Mouse (Mus musculus) liver, adult 2 months (tissue): ENCODE measurements at regions not wholly inside any gene's neighbourhood (a gene's known extent, or its start where the extent isn't known, plus 50 kb on each side); places are given as distances from the start of the nearest gene placed in this dataset.
A peak's percentile ranks its signal among the peaks of the same experiment; 100 is the strongest.

Experiments
- DNase-seq: peaks from one replicate; pipeline ENCODE4 v3.0.0-alpha.2; 2011; ENCODE audit warnings: low read depth, low spot score; ENCODE audit errors: extremely low read depth
- H3K27ac ChIP-seq: fragments of 200-500 bp; replicated peaks from 2 replicates; pipeline ENCODE4 v1.5.1; 2012; ENCODE audit warnings: low read depth, mild to moderate bottlenecking, control low read depth, inconsistent platforms, low read length; ENCODE audit not compliant: insufficient read depth
- H3K27me3 ChIP-seq: fragments of 200-500 bp; 2 replicates; pipeline ENCODE4 v1.6.1; 2012; ENCODE audit warnings: mild to moderate bottlenecking, moderate library complexity, low read length, inconsistent platforms; ENCODE audit not compliant: control insufficient read depth, insufficient read depth
- H3K36me3 ChIP-seq: fragments of 200-500 bp; 2 replicates; pipeline ENCODE4 v1.6.1; 2012; ENCODE audit warnings: low read length, inconsistent platforms; ENCODE audit not compliant: control insufficient read depth, insufficient read depth
- H3K4me1 ChIP-seq: fragments of 200-500 bp; 2 replicates; pipeline ENCODE4 v1.6.1; 2011; ENCODE audit warnings: low read length; ENCODE audit not compliant: control insufficient read depth, insufficient read depth
- H3K4me3 ChIP-seq: fragments of 200-500 bp; 2 replicates; pipeline ENCODE4 v1.5.1; 2011; ENCODE audit warnings: low read depth, mild to moderate bottlenecking, control low read depth, low read length, moderate library complexity; ENCODE audit not compliant: insufficient read depth
- H3K79me2 ChIP-seq: fragments of 200-500 bp; 2 replicates; pipeline ENCODE4 v1.6.1; 2012; ENCODE audit warnings: inconsistent platforms, mild to moderate bottlenecking, low read length, moderate library complexity; ENCODE audit not compliant: control insufficient read depth, insufficient read depth
- H3K9ac ChIP-seq: fragments of 200-500 bp; 2 replicates; pipeline ENCODE4 v1.6.1; 2012; ENCODE audit warnings: low read depth, mild to moderate bottlenecking, control low read depth, inconsistent platforms, low read length
- CTCF ChIP-seq: fragments of 200-500 bp; IDR thresholded peaks from 2 replicates; pipeline ENCODE4 v1.5.1; 2011; ENCODE audit warnings: low read depth, low read length, control low read depth
- POLR2A ChIP-seq: fragments of 200-500 bp; IDR thresholded peaks from 2 replicates; pipeline ENCODE4 v1.6.1; 2011; ENCODE audit warnings: low read length, control low read depth; ENCODE audit not compliant: insufficient read depth; ENCODE audit errors: extremely low read depth
- WGBS: fragments of 180-500 bp; shearing (Covaris S2); methylation state at CpG from one replicate; pipeline ENCODE4 v1.1.7; 2018; 5-methylcytosine and 5-hydroxymethylcytosine counted together

DNA sequence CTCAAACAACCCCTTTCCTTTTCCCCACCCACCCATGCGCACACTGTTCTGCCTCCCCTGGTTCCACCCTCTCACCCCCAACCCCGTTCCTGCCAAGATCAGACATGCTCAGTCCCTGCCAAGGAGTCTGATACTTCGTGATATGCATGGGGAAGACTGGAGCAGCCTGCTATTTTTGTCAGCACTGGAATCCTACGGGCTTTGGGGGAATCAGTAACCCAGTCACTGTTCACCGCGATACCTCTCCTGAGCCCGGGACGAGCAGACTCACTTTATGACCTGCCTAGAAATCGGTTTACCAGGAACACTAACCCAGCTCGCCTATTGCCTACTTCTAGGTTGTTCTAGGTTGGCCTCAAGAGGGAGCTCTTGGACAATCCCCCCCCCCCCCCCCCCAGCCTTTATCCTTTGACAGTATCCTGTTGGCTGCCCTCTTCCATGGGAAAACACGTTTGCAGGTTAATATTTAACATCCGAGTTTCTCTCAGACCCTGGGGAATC is 110.2 kb downstream of the Ddx11 start:
- Histone ChIP-seq H3K79me2 (no peaks in the 10 kb centered on the region), H3K4me1 (no peaks in the 10 kb centered on the region), H3K27ac (no peak overlapping the region), H3K27me3 (no peaks in the 10 kb centered on the region), H3K4me3 (no peak overlapping the region), H3K9ac (no peak overlapping the region), H3K36me3 (no peaks in the 10 kb centered on the region)
- peak; percentile 52 for DNase-seq
- WGBS, result 35% methylated on average over 12 of the region's 12 CpGs
- TF ChIP-seq POLR2A, result no peak
- TF ChIP-seq CTCF, result no peak

DNA sequence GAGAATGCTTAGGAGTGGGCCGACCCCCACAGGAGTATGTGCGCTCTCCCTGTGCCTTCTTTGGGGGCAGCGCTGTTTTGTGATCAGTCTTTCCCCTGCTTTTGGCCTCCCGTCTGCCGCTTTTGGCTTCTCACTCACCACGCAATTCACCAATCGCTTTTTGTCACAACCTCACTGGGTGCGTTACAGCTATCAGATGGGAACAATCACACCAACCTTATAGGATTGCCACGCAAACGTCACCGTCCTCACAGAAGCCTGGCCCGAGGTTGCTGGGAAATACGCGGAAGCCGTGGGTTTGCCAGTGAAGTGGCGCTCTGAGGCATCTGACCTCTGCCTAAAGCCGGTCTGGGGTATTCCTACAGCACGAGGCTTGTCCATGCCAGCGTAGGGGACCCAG is 111.1 kb downstream of the Ddx11 start:
- H3K27ac ChIP-seq, result no peak overlapping the region
- WGBS, result 74% methylated on average over 19 of the region's 19 CpGs
- no peaks in the 10 kb centered on the region for H3K36me3 ChIP-seq

GRCm38 (mm10) chr17:66235096-66235805 is 111.9 kb downstream of the Ddx11 start:
- Histone ChIP-seq H3K9ac (no peak overlapping the region), H3K27ac (no peak overlapping the region), H3K27me3 (no peaks in the 10 kb centered on the region), H3K4me1 (no peaks in the 10 kb centered on the region), H3K79me2 (no peaks in the 10 kb centered on the region), H3K36me3 (no peaks in the 10 kb centered on the region), H3K4me3 (no peak overlapping the region)
- 8% methylated on average over 19 of the region's 19 CpGs for WGBS
- TF ChIP-seq POLR2A, result no peak
- peak; percentile 99 for TF ChIP-seq CTCF
- DNase-seq, result peak; percentile 51

More for the DNA sequence above, 111.1 kb downstream of the Ddx11 start:
- Histone ChIP-seq H3K4me3 (no peak overlapping the region), H3K9ac (no peak overlapping the region), H3K79me2 (no peaks in the 10 kb centered on the region), H3K27me3 (no peaks in the 10 kb centered on the region), H3K4me1 (no peaks in the 10 kb centered on the region)
- no peak for TF ChIP-seq POLR2A
- no peak for TF ChIP-seq CTCF
- DNase-seq, result no peak

- no peak for TF ChIP-seq CTCF
- no peak for TF ChIP-seq POLR2A
- H3K4me1 ChIP-seq, result no peaks in the 10 kb centered on the region
- WGBS, result 75% methylated on average over 15 of the region's 15 CpGs
- no peaks in the 10 kb centered on the region for H3K36me3 ChIP-seq
- H3K4me3 ChIP-seq, result no peak overlapping the region
- H3K79me2 ChIP-seq, result no peaks in the 10 kb centered on the region
- H3K27ac ChIP-seq, result no peak overlapping the region
- no peak overlapping the region for H3K9ac ChIP-seq
- no peaks in the 10 kb centered on the region for H3K27me3 ChIP-seq
- DNase-seq, result no peak
These were observed 112.6 kb downstream of the Ddx11 start for GRCm38 (mm10) chr17:66235806-66236335.

- H3K9ac ChIP-seq, result no peak overlapping the region
- H3K79me2 ChIP-seq, result no peaks in the 10 kb centered on the region
- no peak overlapping the region for H3K4me3 ChIP-seq
- no peaks in the 10 kb centered on the region for H3K36me3 ChIP-seq
- DNase-seq, result no peak
- TF ChIP-seq POLR2A, result no peak
- TF ChIP-seq CTCF, result no peak
- H3K27me3 ChIP-seq, result no peaks in the 10 kb centered on the region
- no peak overlapping the region for H3K27ac ChIP-seq
- H3K4me1 ChIP-seq, result no peaks in the 10 kb centered on the region
- WGBS, result 39% methylated on average over 9 of the region's 9 CpGs
These were observed 118.7 kb downstream of the Ddx11 start for GRCm38 (mm10) chr17:66241868-66242622.
